Mouse (Mus musculus) G1E (cell line): ENCODE measurements around the gene A430005L14Rik. TPM values are rescaled to one million over a fixed set of nuclear protein-coding genes. Genes with fewer than 3 reads are reported as not detected.
"Not testable (repeated sequence)": the region's sequence is repeated elsewhere in the genome, so short reads cannot be mapped to it uniquely, and the experiment has no call there.

Experiments used
- ATAC-seq: 2 replicates; pipeline ENCODE4 v1.8.0; 2016; ENCODE audit warnings: mild to moderate bottlenecking; ENCODE audit not compliant: insufficient number of reproducible peaks, poor library complexity, low FRiP score, severe bottlenecking; ENCODE audit errors: extremely low read depth
- DNase-seq: peaks from one replicate; pipeline ENCODE4 v3.0.0; 2012; ENCODE audit warnings: low spot score
- H3K27me3 ChIP-seq: 2 replicates; pipeline ENCODE4 v1.6.1; 2012; ENCODE audit warnings: mild to moderate bottlenecking, low read length, inconsistent platforms; ENCODE audit not compliant: insufficient read depth
- H3K36me3 ChIP-seq: replicated peaks from 2 replicates; pipeline ENCODE3; 2012; ENCODE audit warnings: mild to moderate bottlenecking, inconsistent platforms
- H3K4me1 ChIP-seq: 2 replicates; pipeline ENCODE4 v1.6.1; 2012; ENCODE audit warnings: low read depth, low read length, inconsistent platforms, mixed read lengths; ENCODE audit not compliant: insufficient read depth
- H3K4me3 ChIP-seq: 2 replicates; pipeline ENCODE4 v1.5.1; 2012; ENCODE audit warnings: low read depth, mild to moderate bottlenecking, inconsistent platforms, low read length, moderate library complexity, mixed read lengths
- H3K9me3 ChIP-seq: replicated peaks from 2 replicates; pipeline ENCODE4 v1.6.1; 2012; ENCODE audit warnings: inconsistent platforms
- CTCF ChIP-seq: IDR thresholded peaks from 2 replicates; pipeline ENCODE4 v1.5.1; 2012; ENCODE audit warnings: low read depth, low read length, inconsistent platforms, mixed read lengths
- GATA1 ChIP-seq: IDR thresholded peaks from 2 replicates; pipeline ENCODE4 v1.6.1; 2012; ENCODE audit warnings: borderline replicate concordance, low read length, inconsistent platforms, mixed read lengths
- GATA2 ChIP-seq: IDR thresholded peaks from 2 replicates; pipeline ENCODE4 v1.6.1; 2012; ENCODE audit warnings: low read depth, low read length, inconsistent platforms, borderline replicate concordance
- POLR2AphosphoS5 ChIP-seq: IDR thresholded peaks from 2 replicates; pipeline ENCODE4 v1.6.1; 2012; ENCODE audit warnings: low read depth, low read length, inconsistent platforms; ENCODE audit not compliant: insufficient replicate concordance
- TAL1 ChIP-seq: conservative IDR thresholded peaks from 2 replicates; pipeline ENCODE4 v1.6.1; 2012; ENCODE audit warnings: low read depth, low read length, inconsistent platforms, mixed read lengths
- polyA plus RNA-seq: library from polyadenylated mRNA; stranded (reverse); fragments of >175 nt; gene quantifications from 2 replicates; pipeline ENCODE4 v1.2.3, GENCODE M21; 2012
- total RNA-seq, 2 experiments: library from RNA; stranded (forward) in 1 of 2; stranded (reverse) in 1 of 2; fragments of 200-1000 nt in 1 of 2; fragments of >200 nt in 1 of 2; fragmentation: Nextera tagmentation in 1 of 2; gene quantifications; 2 replicates each; pipeline ENCODE4 v1.2.3; 2014 to 2017

The A430005L14Rik gene
- total RNA-seq (2014; fragmentation: Nextera tagmentation) = 22.2 and 27.9 TPM in 2 replicates
- total RNA-seq (2017) = 48.7 and 57.6 TPM in 2 replicates
- polyA plus RNA-seq = 112 and 127 TPM in 2 replicates

- Histone ChIP-seq H3K4me1 (peaks cover 72% of the 10 kb centered on the region), H3K27me3 (no peaks in the 10 kb centered on the region), H3K36me3 (peaks cover 32% of the 10 kb centered on the region), H3K4me3 (peak within 1 kb of the TSS; percentile 92), H3K9me3 (no peaks in the 10 kb centered on the region)
- ATAC-seq (peak; percentile 70), DNase-seq (peak; percentile 76)
- TF ChIP-seq POLR2AphosphoS5 (no peak; the same call in 1 of the 2 replicates), TAL1 (no peak), CTCF (no peak), GATA2 (no peak), GATA1 (no peak)
These were observed at the start of gene A430005L14Rik for GRCm38 (mm10) chr4:153956569-153957405. A430005L14Rik (plus strand) TSS chr4:153957237.

- Histone ChIP-seq H3K36me3 (no peaks in the 10 kb centered on the region), H3K9me3 (peaks cover 89% of the 10 kb centered on the region), H3K4me1 (no peaks in the 10 kb centered on the region), H3K4me3 (no peak overlapping the region), H3K27me3 (no peaks in the 10 kb centered on the region; the same call in 1 of the 2 replicates)
- no peak for TF ChIP-seq POLR2AphosphoS5
- TF ChIP-seq GATA1 = no peak
- no peak for TF ChIP-seq GATA2
- no peak for TF ChIP-seq TAL1
- TF ChIP-seq CTCF = no peak
- ATAC-seq (no peak), DNase-seq (no peak)
These were observed 49.5 kb upstream of the A430005L14Rik start for GRCm38 (mm10) chr4:153907573-153907972.

GRCm38 (mm10) chr4:153913635-153914034, 43.4 kb upstream of the A430005L14Rik start:
- Histone ChIP-seq H3K36me3 (no peaks in the 10 kb centered on the region), H3K9me3 (peaks cover 86% of the 10 kb centered on the region), H3K4me3 (no peak overlapping the region), H3K4me1 (no peaks in the 10 kb centered on the region), H3K27me3 (no peaks in the 10 kb centered on the region; the same call in 1 of the 2 replicates)
- DNase-seq = no peak
- no peak for TF ChIP-seq GATA1
- TF ChIP-seq POLR2AphosphoS5 = no peak
- TF ChIP-seq TAL1 = no peak
- TF ChIP-seq CTCF = no peak
- TF ChIP-seq GATA2 = no peak
- no peak for ATAC-seq

- DNase-seq (no peak), ATAC-seq (no peak)
- Histone ChIP-seq H3K27me3 (no peaks in the 10 kb centered on the region), H3K36me3 (no peaks in the 10 kb centered on the region), H3K4me3 (no peak overlapping the region), H3K4me1 (no peaks in the 10 kb centered on the region), H3K9me3 (peaks cover 51% of the 10 kb centered on the region)
- no peak for TF ChIP-seq CTCF
- TF ChIP-seq GATA2 = no peak
- TF ChIP-seq GATA1 = no peak
- TF ChIP-seq POLR2AphosphoS5 = no peak
- no peak for TF ChIP-seq TAL1
These were observed 39.1 kb upstream of the A430005L14Rik start for GRCm38 (mm10) chr4:153917773-153918500.

- Histone ChIP-seq H3K4me1 (no peaks in the 10 kb centered on the region), H3K27me3 (no peaks in the 10 kb centered on the region), H3K36me3 (no peaks in the 10 kb centered on the region), H3K4me3 (no peak overlapping the region), H3K9me3 (peaks cover 49% of the 10 kb centered on the region)
- DNase-seq = no peak
- TF ChIP-seq GATA1 (no peak), CTCF (no peak), TAL1 (no peak), GATA2 (no peak), POLR2AphosphoS5 (no peak)
- no peak for ATAC-seq
These were observed 36.4 kb upstream of the A430005L14Rik start for GRCm38 (mm10) chr4:153920517-153921233.

- peaks cover 42% of the 10 kb centered on the region for H3K9me3 ChIP-seq
- not testable (repeated sequence) for H3K4me3 ChIP-seq, H3K27me3 ChIP-seq, H3K4me1 ChIP-seq, DNase-seq, H3K36me3 ChIP-seq, ATAC-seq
These were observed 34.9 kb upstream of the A430005L14Rik start for GRCm38 (mm10) chr4:153922090-153922489.
